Mouse (Mus musculus): Measurements from ENCODE around the gene Dgki.

GRCm38 (mm10) chr6:36998942-36999341 is 301.0 kb downstream of the Dgki start:
- TF ChIP-seq CTCF (IDR thresholded peaks at IDR 0.05; ENCODE audit: low read depth, low read length) (no peak), EP300 (IDR thresholded peaks at IDR 0.05; ENCODE audit: insufficient read depth, low read depth, low read length) (no peak)
